Mouse (Mus musculus) skeletal muscle tissue, adult 2 months (tissue): ENCODE results near the gene Rnf208.
A peak's percentile ranks its signal among the peaks of the same experiment; 100 is the strongest.
"Not testable (repeated sequence)": the region's sequence is repeated elsewhere in the genome, so short reads cannot be mapped to it uniquely, and the experiment has no call there.

ENCODE experiments used
- DNase-seq: peaks from one replicate; pipeline ENCODE4 v3.0.0-alpha.2; 2012; ENCODE audit warnings: low read depth, low spot score

The Rnf208 gene

GRCm38 (mm10) chr2:25246183-25247072 is 4.4 kb downstream of the Rnf208 start, which contains the start of gene AL732309.1:
TSS of gene AL732309.1 (minus strand) at chr2:25246863.
- DNase-seq = no peak

- no peak for DNase-seq
These were observed 10.3 kb downstream of the Rnf208 start for GRCm38 (mm10) chr2:25252331-25252730.

- peak; percentile 77 for DNase-seq
These were observed 13.3 kb downstream of the Rnf208 start, which contains the start of gene Tmem203 for GRCm38 (mm10) chr2:25255284-25255779. TSS of gene Tmem203 (plus strand) at chr2:25255439.

- not testable (repeated sequence) for DNase-seq
These were observed 14.5 kb downstream of the Rnf208 start for GRCm38 (mm10) chr2:25256443-25257109.

- not testable (repeated sequence) for DNase-seq
These were observed 15.2 kb downstream of the Rnf208 start for GRCm38 (mm10) chr2:25257250-25257649.

- DNase-seq = no peak
These were observed 16.8 kb downstream of the Rnf208 start for GRCm38 (mm10) chr2:25258887-25259286.

- no peak for DNase-seq
These were observed 19.8 kb downstream of the Rnf208 start for GRCm38 (mm10) chr2:25261870-25262269.

GRCm38 (mm10) chr2:25262291-25262767 is 20.3 kb downstream of the Rnf208 start, which contains the start of gene Tprn:
TSS of gene Tprn (plus strand) at chr2:25262618.
- peak; percentile 94 for DNase-seq

GRCm38 (mm10) chr2:25262795-25263622 is 21.0 kb downstream of the Rnf208 start:
- no peak for DNase-seq

- no peak for DNase-seq
These were observed 21.7 kb downstream of the Rnf208 start for GRCm38 (mm10) chr2:25263623-25264285.

- no peak for DNase-seq
These were observed 22.2 kb downstream of the Rnf208 start for GRCm38 (mm10) chr2:25264286-25264660.

- no peak for DNase-seq
These were observed 22.8 kb downstream of the Rnf208 start for GRCm38 (mm10) chr2:25264851-25265250.

- no peak for DNase-seq
These were observed 24.0 kb downstream of the Rnf208 start for GRCm38 (mm10) chr2:25265897-25266656.

GRCm38 (mm10) chr2:25266720-25267119 is 24.7 kb downstream of the Rnf208 start:
- DNase-seq = no peak

- no peak for DNase-seq
These were observed 25.2 kb downstream of the Rnf208 start for GRCm38 (mm10) chr2:25267241-25267640.

GRCm38 (mm10) chr2:25267746-25268309 is 25.8 kb downstream of the Rnf208 start:
- no peak for DNase-seq

- DNase-seq = peak; percentile 96
These were observed 29.9 kb downstream of the Rnf208 start, which contains the start of the genes Ssna1 and Anapc2 for GRCm38 (mm10) chr2:25271827-25272511. TSS of gene Ssna1 (minus strand) at chr2:25272438. TSS of gene Anapc2 (plus strand) at chr2:25272478.

- no peak for DNase-seq
These were observed 30.5 kb downstream of the Rnf208 start for GRCm38 (mm10) chr2:25272515-25272914.

- DNase-seq = no peak
These were observed 31.0 kb downstream of the Rnf208 start for GRCm38 (mm10) chr2:25273010-25273409.
